Mouse (Mus musculus) ES-E14 (cell line): ENCODE results near the gene Tprgl. TPM values are rescaled to one million over a fixed set of nuclear protein-coding genes. Genes with fewer than 3 reads are reported as not detected.

ENCODE experiments used
- DNase-seq: peaks from one replicate; pipeline ENCODE4 v3.0.0-alpha.2; 2013; ENCODE audit warnings: low read depth, low spot score
- H3K27ac ChIP-seq: 2 replicates; pipeline ENCODE4 v1.5.1; 2012; ENCODE audit warnings: low read depth, mild to moderate bottlenecking, low read length, moderate library complexity, mixed read lengths; ENCODE audit not compliant: poor library complexity, insufficient read depth, severe bottlenecking
- H3K36me3 ChIP-seq: 2 replicates; pipeline ENCODE4 v1.6.1; 2012; ENCODE audit warnings: mild to moderate bottlenecking, low read length, moderate library complexity, mixed read lengths; ENCODE audit not compliant: control insufficient read depth, poor library complexity, insufficient read depth, severe bottlenecking
- H3K4me1 ChIP-seq, 2 experiments: fragments of 150-350 bp in 1 of 2; sonication (generic) in 1 of 2; 2 replicates each; pipeline ENCODE4 v1.6.1; 2012; ENCODE audit warnings: low read length in 2 of 2, mild to moderate bottlenecking in 1 of 2, mixed read lengths in 1 of 2; ENCODE audit not compliant: control insufficient read depth in 2 of 2, insufficient read depth in 2 of 2, poor library complexity in 1 of 2
- H3K4me3 ChIP-seq, 2 experiments: fragments of 150-350 bp in 1 of 2; sonication (generic) in 1 of 2; 2 replicates each; pipeline ENCODE4 v1.5.1; 2012; ENCODE audit warnings: low read length in 2 of 2, low read depth in 1 of 2, mild to moderate bottlenecking in 1 of 2, mixed read lengths in 1 of 2; ENCODE audit not compliant: insufficient read depth in 1 of 2, poor library complexity in 1 of 2, severe bottlenecking in 1 of 2
- H3K9ac ChIP-seq: 2 replicates; pipeline ENCODE4 v1.6.1; 2012; ENCODE audit warnings: low read depth, mild to moderate bottlenecking, low read length, mixed read lengths; ENCODE audit not compliant: poor library complexity, insufficient read depth, severe bottlenecking
- H3K9me3 ChIP-seq: fragments of 150-350 bp; sonication (generic); 2 replicates; pipeline ENCODE4 v1.6.1; 2012; ENCODE audit warnings: low read depth, mild to moderate bottlenecking, low read length; ENCODE audit not compliant: control insufficient read depth, insufficient read depth
- CHD2 ChIP-seq: IDR thresholded peaks from 2 replicates; pipeline ENCODE4 v1.6.1; 2014; ENCODE audit warnings: mild to moderate bottlenecking, low read depth, low read length, inconsistent platforms
- HCFC1 ChIP-seq: IDR thresholded peaks from 2 replicates; pipeline ENCODE4 v1.6.1; 2012; ENCODE audit warnings: low read length, inconsistent platforms, borderline replicate concordance; ENCODE audit not compliant: insufficient read depth
- MAFK ChIP-seq: IDR thresholded peaks from 2 replicates; pipeline ENCODE4 v1.6.1; 2014; ENCODE audit warnings: mild to moderate bottlenecking, low read depth, low read length, inconsistent platforms; ENCODE audit not compliant: insufficient read depth
- ZC3H11A ChIP-seq: IDR thresholded peaks from 2 replicates; pipeline ENCODE4 v1.6.1; 2012; ENCODE audit warnings: low read depth, mild to moderate bottlenecking, inconsistent platforms, low read length, borderline replicate concordance
- ZNF384 ChIP-seq: IDR thresholded peaks from 2 replicates; pipeline ENCODE4 v1.6.1; 2012; ENCODE audit warnings: low read depth, low read length, inconsistent platforms
- in situ Hi-C, 2 experiments: fragments of 600-800 bp; cut with MboI; formaldehyde crosslinking; loops; one replicate each; pipeline ENCODE4 v1.15.1; 2025; ENCODE audit warnings: low sequenced_read_pairs in 2 of 2, inconsistent platforms in 1 of 2; ENCODE audit not compliant: unreplicated experiment in 2 of 2
- total RNA-seq: library from RNA; depleted of rRNA; stranded (reverse); fragments of 300-350 nt; gene quantifications from 2 replicates; pipeline ENCODE4 v1.2.3, GENCODE M21; 2012

Gene Tprgl
- total RNA-seq, 1 experiment = 68.1 TPM

- in situ Hi-C loops = no loop called here
- Histone ChIP-seq H3K36me3 (peaks cover 2% of the 10 kb centered on the region; the same call in 1 of the 2 replicates), H3K9me3 (no peaks in the 10 kb centered on the region), H3K27ac (no peak overlapping the region), H3K9ac (no peak overlapping the region), H3K4me1 (peaks cover 0 to 9% of the 10 kb centered on the region in 2 experiments; a peak in 1 of 4 replicates), H3K4me3 (no peak overlapping the region)
- TF ChIP-seq ZC3H11A (no peak), CHD2 (no peak), MAFK (no peak), HCFC1 (no peak), ZNF384 (no peak)
- DNase-seq = no peak
These were observed 15.8 kb downstream of the Tprgl start for GRCm38 (mm10) chr4:154144712-154145111.

- peaks cover 0 to 2% of the 10 kb centered on the region in 2 experiments; a peak in 1 of 4 replicates for H3K4me1 ChIP-seq
- peak; percentile 84 for DNase-seq
- in situ Hi-C loops = no loop called here
- peak within 1 kb of the TSS; percentile 75 for H3K9ac ChIP-seq
- peak within 1 kb of the TSS; percentile 81 to 97 for H3K4me3 ChIP-seq
- peak; percentile 66 for TF ChIP-seq CHD2
- no peak for TF ChIP-seq ZNF384
- TF ChIP-seq HCFC1 = peak; percentile 88
- no peak for TF ChIP-seq ZC3H11A
- no peak for TF ChIP-seq MAFK
- no peak within 1 kb of the TSS for H3K27ac ChIP-seq
- H3K9me3 ChIP-seq = no peaks in the 10 kb centered on the region
- H3K36me3 ChIP-seq = peaks cover 2% of the 10 kb centered on the region; the same call in 1 of the 2 replicates
These were observed 18.0 kb downstream of the Tprgl start, which contains the start of gene Wrap73 for GRCm38 (mm10) chr4:154142211-154143040. Wrap73 (plus strand) TSS chr4:154142372.

GRCm38 (mm10) chr4:154141009-154141867, 19.2 kb downstream of the Tprgl start:
- Histone ChIP-seq H3K27ac (no peak overlapping the region), H3K4me3 (no peak overlapping the region; a peak in 1 of 4 replicates), H3K36me3 (peaks cover 2% of the 10 kb centered on the region; the same call in 1 of the 2 replicates), H3K9ac (no peak overlapping the region), H3K4me1 (peaks cover 0 to 2% of the 10 kb centered on the region in 2 experiments; a peak in 1 of 4 replicates), H3K9me3 (no peaks in the 10 kb centered on the region)
- in situ Hi-C loops = no loop called here
- TF ChIP-seq ZNF384 (no peak), CHD2 (no peak), HCFC1 (no peak), MAFK (no peak), ZC3H11A (no peak)
- DNase-seq = no peak

GRCm38 (mm10) chr4:154140213-154141008, 20.1 kb downstream of the Tprgl start:
- no peak for TF ChIP-seq HCFC1
- no peak for TF ChIP-seq ZNF384
- TF ChIP-seq ZC3H11A = no peak
- no peak for TF ChIP-seq MAFK
- no peak for TF ChIP-seq CHD2
- no peaks in the 10 kb centered on the region for H3K9me3 ChIP-seq
- H3K4me3 ChIP-seq = peak overlapping the region; percentile 42 to 57; a peak in 3 of 4 replicates
- no peak overlapping the region for H3K27ac ChIP-seq
- H3K36me3 ChIP-seq = peaks cover 2% of the 10 kb centered on the region; the same call in 1 of the 2 replicates
- peaks cover 0 to 2% of the 10 kb centered on the region in 2 experiments; a peak in 1 of 4 replicates for H3K4me1 ChIP-seq
- in situ Hi-C loops = no loop called here
- DNase-seq = no peak
- H3K9ac ChIP-seq = peak overlapping the region; percentile 10; the same call in 1 of the 2 replicates
